Mouse (Mus musculus): ENCODE measurements around the gene Agt. TPM values are rescaled to one million over a fixed set of nuclear protein-coding genes. Genes with fewer than 3 reads are reported as not detected.

Agt gene
- polyA plus RNA-seq (2014; fragmentation: Nextera tagmentation; extraction: Ambion mirVana), result 0.76 and 1.1 TPM in 2 replicates

DNA sequence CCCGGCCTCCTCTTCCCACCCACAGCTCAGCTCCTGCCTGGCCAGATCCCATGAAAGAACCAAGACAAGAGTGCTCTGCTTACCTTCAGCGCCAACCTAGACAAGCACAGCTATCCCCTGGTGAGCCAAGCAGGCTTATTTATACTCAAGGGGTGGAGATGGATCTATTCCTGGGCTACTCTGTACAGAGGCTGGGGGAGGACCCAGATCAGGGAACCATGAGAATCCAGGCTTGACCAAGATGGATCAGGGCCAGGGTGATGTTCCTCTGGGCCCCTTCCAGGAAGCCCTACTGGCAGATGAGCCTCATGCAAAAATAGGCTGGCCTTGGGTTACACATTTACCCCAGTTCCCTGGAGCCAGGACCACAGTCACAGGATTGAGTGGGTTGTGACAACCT, at the start of gene Agt:
Agt (minus strand) TSS at position 114 of the 400 bp plus-strand sequence.
- no peak within 1 kb of the TSS for H3K9ac ChIP-seq
- WGBS, result 76% methylated on average over 2 of the region's 2 CpGs
- no peak within 1 kb of the TSS for H3K27ac ChIP-seq
- H3K27me3 ChIP-seq (ENCODE audit: control insufficient read depth, insufficient read depth, low read length), result no peaks in the 10 kb centered on the region
- H3K4me3 ChIP-seq (replicated peaks; ENCODE audit: low read length), result no peak within 1 kb of the TSS
- H3K4me2 ChIP-seq (replicated peaks), result no peak within 1 kb of the TSS
- ATAC-seq (ENCODE audit: low FRiP score), result no peak
- no peak for DNase-seq (ENCODE audit: low spot score)
- H3K4me1 ChIP-seq (replicated peaks; ENCODE audit: control insufficient read depth, insufficient read depth, low read length), result no peaks in the 10 kb centered on the region
- no peaks in the 10 kb centered on the region for H3K9me3 ChIP-seq (ENCODE audit: control insufficient read depth, low read length)
- H3K36me3 ChIP-seq (replicated peaks; ENCODE audit: control insufficient read depth, insufficient read depth), result no peaks in the 10 kb centered on the region

DNA sequence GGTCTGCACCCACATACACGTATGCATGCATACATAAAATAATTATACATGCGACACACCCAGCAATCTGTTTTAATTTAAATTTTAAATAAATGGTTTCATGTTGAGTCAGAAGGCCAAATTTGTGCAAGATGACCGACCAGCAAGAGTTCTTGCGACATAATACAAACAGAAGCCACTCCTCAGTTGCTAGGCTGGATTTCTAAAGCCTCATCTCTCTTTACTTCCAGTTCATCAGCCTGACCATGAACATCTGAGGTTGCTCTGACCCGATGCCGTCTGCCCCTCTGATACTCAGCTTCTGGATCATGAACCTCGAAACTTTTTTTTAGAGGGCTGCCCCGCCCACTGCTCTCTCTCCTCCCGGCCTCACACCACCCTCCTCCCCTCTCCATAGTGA, 48.7 kb upstream of the Agt start:
- 0 out of 2 replicates have a peak, but pooled peaks cover 3% of the 10 kb centered on the region for H3K4me1 ChIP-seq (replicated peaks; ENCODE audit: control insufficient read depth, insufficient read depth, low read length)
- no peak overlapping the region for H3K4me3 ChIP-seq (replicated peaks; ENCODE audit: low read length)
- 0 out of 2 replicates have a peak, but pooled peaks cover 8% of the 10 kb centered on the region for H3K27me3 ChIP-seq (ENCODE audit: control insufficient read depth, insufficient read depth, low read length)
- H3K9me3 ChIP-seq (ENCODE audit: control insufficient read depth, low read length), result no peaks in the 10 kb centered on the region
- H3K9ac ChIP-seq, result no peak overlapping the region
- DNase-seq (ENCODE audit: low spot score) (no peak), ATAC-seq (ENCODE audit: low FRiP score) (no peak)
- WGBS, result 63% methylated on average over 9 of the region's 9 CpGs
- H3K4me2 ChIP-seq (replicated peaks), result no peak overlapping the region
- no peaks in the 10 kb centered on the region for H3K36me3 ChIP-seq (replicated peaks; ENCODE audit: control insufficient read depth, insufficient read depth)
- no peak overlapping the region for H3K27ac ChIP-seq

DNA sequence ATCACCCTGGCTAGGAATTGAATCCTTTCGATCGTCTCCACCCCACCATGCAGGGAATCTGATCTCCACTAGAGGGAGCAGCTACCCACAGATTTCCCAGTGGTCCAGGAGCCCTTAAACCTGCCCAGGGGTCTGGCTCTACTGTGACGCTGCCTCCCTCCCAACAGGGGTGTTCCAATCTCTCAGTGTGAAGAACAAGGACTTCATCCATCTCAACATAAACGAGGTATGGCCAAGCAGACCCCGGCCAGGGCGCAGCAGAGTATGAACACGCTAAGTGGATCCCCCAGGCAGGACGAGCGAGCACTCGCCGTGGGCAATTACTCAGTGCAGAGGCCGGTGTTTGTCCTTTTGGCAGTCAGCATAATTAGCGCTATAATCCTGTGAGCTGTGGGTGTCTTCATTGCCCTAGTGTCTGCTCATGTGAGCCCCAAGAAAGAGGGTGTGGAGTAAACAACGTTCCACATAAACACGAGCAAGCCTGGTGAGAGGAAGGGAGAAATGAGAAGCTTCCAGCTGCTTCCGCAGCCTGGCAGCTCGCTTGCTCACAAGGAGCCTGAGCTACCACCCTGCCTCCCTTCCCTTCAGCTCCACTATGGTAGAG, 47.9 kb upstream of the Agt start:
- Histone ChIP-seq H3K36me3 (replicated peaks; ENCODE audit: control insufficient read depth, insufficient read depth) (no peaks in the 10 kb centered on the region), H3K4me3 (replicated peaks; ENCODE audit: low read length) (peak overlapping the region; percentile 28), H3K27ac (peak overlapping the region; percentile 4; the same call in 1 of the 2 replicates), H3K9ac (peak overlapping the region; percentile 26), H3K4me2 (replicated peaks) (peak overlapping the region; percentile 58), H3K27me3 (ENCODE audit: control insufficient read depth, insufficient read depth, low read length) (0 out of 2 replicates have a peak, but pooled peaks cover 8% of the 10 kb centered on the region), H3K9me3 (ENCODE audit: control insufficient read depth, low read length) (no peaks in the 10 kb centered on the region), H3K4me1 (replicated peaks; ENCODE audit: control insufficient read depth, insufficient read depth, low read length) (0 out of 2 replicates have a peak, but pooled peaks cover 3% of the 10 kb centered on the region)
- WGBS, result 11% methylated on average over 17 of the region's 17 CpGs
- peak; percentile 69; the same call in 1 of the 2 replicates for ATAC-seq (ENCODE audit: low FRiP score)
- peak; percentile 83 for DNase-seq (ENCODE audit: low spot score)

DNA sequence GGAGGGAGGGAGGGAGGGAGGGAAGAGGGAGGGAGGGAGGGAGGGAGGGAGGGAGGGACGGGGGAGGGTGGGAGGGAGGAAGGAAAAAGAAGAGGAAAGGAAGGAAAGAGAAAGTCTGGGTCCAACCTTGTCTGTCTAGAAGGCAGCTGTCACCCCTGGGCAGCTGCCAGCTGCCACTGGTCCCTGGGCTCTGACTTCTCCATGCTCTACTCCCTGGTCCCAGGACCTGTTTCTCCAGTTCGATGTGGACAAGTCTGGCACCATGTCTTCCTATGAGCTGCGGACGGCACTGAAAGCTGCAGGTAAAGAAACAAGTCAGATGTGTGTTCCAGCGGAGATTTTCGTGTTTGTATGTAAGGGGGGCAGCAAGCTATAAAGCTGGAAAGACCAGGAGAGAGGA, 44.8 kb upstream of the Agt start:
- 86% methylated on average over 6 of the region's 6 CpGs for WGBS
- DNase-seq (ENCODE audit: low spot score) (no peak), ATAC-seq (ENCODE audit: low FRiP score) (no peak)
- 0 out of 2 replicates have a peak, but pooled peaks cover 8% of the 10 kb centered on the region for H3K27me3 ChIP-seq (ENCODE audit: control insufficient read depth, insufficient read depth, low read length)
- no peaks in the 10 kb centered on the region for H3K9me3 ChIP-seq (ENCODE audit: control insufficient read depth, low read length)
- H3K4me3 ChIP-seq (replicated peaks; ENCODE audit: low read length), result no peak overlapping the region
- no peak overlapping the region for H3K9ac ChIP-seq
- no peak overlapping the region for H3K27ac ChIP-seq
- no peaks in the 10 kb centered on the region for H3K36me3 ChIP-seq (replicated peaks; ENCODE audit: control insufficient read depth, insufficient read depth)
- H3K4me1 ChIP-seq (replicated peaks; ENCODE audit: control insufficient read depth, insufficient read depth, low read length), result no peaks in the 10 kb centered on the region
- no peak overlapping the region for H3K4me2 ChIP-seq (replicated peaks)

DNA sequence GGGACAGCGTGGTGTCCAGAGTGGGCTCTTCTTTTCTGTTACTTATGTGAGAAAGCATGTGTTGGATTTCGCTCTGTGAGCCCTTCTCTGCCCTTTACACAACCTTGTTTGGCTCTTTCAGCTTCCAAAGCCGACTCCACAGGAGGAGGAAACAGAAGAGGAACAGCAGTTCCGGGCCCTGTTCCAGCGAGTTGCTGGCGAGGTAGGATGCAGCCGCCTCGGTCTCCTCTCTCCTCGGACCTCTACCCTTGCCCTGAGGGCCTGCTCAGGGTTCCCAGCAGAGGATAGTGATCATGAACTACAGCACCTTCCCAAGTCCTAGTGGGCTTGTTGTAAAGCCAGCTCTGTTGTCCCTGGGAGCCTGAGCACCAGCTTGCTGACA, 39.5 kb upstream of the Agt start:
- DNase-seq (ENCODE audit: low spot score) (no peak), ATAC-seq (ENCODE audit: low FRiP score) (no peak)
- Histone ChIP-seq H3K36me3 (replicated peaks; ENCODE audit: control insufficient read depth, insufficient read depth) (no peaks in the 10 kb centered on the region), H3K4me3 (replicated peaks; ENCODE audit: low read length) (no peak overlapping the region), H3K4me1 (replicated peaks; ENCODE audit: control insufficient read depth, insufficient read depth, low read length) (no peaks in the 10 kb centered on the region), H3K9ac (no peak overlapping the region), H3K27me3 (ENCODE audit: control insufficient read depth, insufficient read depth, low read length) (no peaks in the 10 kb centered on the region), H3K9me3 (ENCODE audit: control insufficient read depth, low read length) (no peaks in the 10 kb centered on the region), H3K27ac (no peak overlapping the region), H3K4me2 (replicated peaks) (no peak overlapping the region)
- 82% methylated on average over 9 of the region's 9 CpGs for WGBS

DNA sequence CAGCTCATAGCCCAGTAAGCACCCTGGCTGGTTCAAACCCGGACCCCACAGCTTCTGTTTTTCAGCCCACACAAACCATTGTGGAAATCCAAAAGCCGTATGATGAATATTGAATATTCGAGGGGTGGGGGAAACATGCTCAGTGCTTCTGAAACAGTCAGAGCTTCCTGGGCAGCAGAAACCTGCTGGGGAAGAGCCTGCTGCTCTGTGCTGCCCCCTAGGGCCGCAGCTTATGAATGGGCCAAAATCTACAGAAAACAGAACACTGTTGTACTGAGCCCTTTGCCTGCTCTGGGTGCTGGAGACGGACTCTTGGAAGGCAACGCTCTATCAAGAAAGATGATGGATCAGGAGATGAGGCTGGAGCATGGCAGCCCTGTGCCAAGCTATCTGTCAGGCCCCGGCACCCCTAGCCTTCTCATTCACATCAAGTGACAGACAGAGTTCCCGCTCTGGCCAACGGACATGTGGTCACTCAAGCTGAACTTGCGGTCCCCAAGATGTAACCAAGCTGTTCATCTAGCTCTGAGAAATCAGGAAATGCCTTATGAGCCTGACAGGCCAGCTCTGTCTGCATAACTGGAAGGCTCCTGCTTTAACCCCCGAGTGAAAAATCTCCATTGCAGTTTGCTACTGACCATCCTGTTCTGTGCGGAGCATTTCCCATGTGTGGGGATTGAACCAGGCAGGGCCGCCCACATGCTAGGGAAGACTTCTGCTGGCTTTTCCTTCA, 38.9 kb upstream of the Agt start:
- DNase-seq (ENCODE audit: low spot score) (no peak), ATAC-seq (ENCODE audit: low FRiP score) (no peak)
- Histone ChIP-seq H3K27me3 (ENCODE audit: control insufficient read depth, insufficient read depth, low read length) (no peaks in the 10 kb centered on the region), H3K4me3 (replicated peaks; ENCODE audit: low read length) (no peak overlapping the region), H3K27ac (no peak overlapping the region), H3K9ac (no peak overlapping the region), H3K9me3 (ENCODE audit: control insufficient read depth, low read length) (no peaks in the 10 kb centered on the region), H3K4me1 (replicated peaks; ENCODE audit: control insufficient read depth, insufficient read depth, low read length) (no peaks in the 10 kb centered on the region), H3K36me3 (replicated peaks; ENCODE audit: control insufficient read depth, insufficient read depth) (no peaks in the 10 kb centered on the region), H3K4me2 (replicated peaks) (no peak overlapping the region)
- 77% methylated on average over 13 of the region's 13 CpGs for WGBS

DNA sequence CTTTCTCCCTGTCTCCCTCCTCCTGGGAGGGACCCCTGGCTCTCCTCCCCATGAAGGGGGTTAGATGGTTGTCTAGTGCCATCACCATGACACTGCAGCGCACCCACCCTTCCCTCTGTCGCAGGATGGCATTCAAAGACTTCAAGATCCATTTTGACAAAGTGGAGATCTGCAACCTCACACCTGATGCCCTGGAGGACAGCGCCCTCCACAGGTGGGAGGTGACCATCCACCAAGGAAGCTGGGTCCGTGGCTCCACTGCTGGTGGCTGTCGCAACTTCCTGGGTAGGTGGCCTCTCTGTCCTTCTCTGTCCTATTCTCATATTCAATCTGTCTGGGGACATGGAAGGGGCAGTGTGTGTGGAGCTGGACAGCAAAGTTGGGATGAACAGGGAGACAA, 34.6 kb upstream of the Agt start:
- WGBS, result 78% methylated on average over 5 of the region's 5 CpGs
- H3K9ac ChIP-seq, result no peak overlapping the region
- ATAC-seq (ENCODE audit: low FRiP score) (no peak), DNase-seq (ENCODE audit: low spot score) (no peak)
- H3K27ac ChIP-seq, result no peak overlapping the region
- no peak overlapping the region for H3K4me2 ChIP-seq (replicated peaks)
- no peaks in the 10 kb centered on the region for H3K4me1 ChIP-seq (replicated peaks; ENCODE audit: control insufficient read depth, insufficient read depth, low read length)
- no peaks in the 10 kb centered on the region for H3K27me3 ChIP-seq (ENCODE audit: control insufficient read depth, insufficient read depth, low read length)
- H3K4me3 ChIP-seq (replicated peaks; ENCODE audit: low read length), result no peak overlapping the region
- H3K36me3 ChIP-seq (replicated peaks; ENCODE audit: control insufficient read depth, insufficient read depth), result no peaks in the 10 kb centered on the region
- no peaks in the 10 kb centered on the region for H3K9me3 ChIP-seq (ENCODE audit: control insufficient read depth, low read length)

DNA sequence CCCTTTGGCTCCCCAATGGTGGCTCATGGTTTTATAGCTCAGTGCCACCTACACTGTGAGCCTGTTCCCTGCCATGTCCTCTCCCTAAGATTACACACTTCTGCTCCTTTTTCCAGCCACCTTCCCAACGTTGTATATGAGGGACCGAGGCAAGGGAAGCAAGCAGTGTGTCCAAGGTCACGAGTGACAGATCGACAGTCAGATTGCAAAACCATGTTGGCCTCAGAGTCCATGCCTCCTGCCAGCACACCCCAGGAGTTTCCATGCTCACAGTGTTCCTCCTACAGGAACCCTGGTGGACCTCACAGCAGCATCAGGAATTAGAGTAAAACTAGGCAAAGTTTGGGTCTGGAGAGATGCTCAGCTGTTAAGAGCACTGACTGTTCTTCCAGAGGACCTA, 19.9 kb upstream of the Agt start:
- ATAC-seq (ENCODE audit: low FRiP score) (no peak), DNase-seq (ENCODE audit: low spot score) (no peak)
- no peak overlapping the region for H3K4me2 ChIP-seq (replicated peaks)
- H3K4me1 ChIP-seq (replicated peaks; ENCODE audit: control insufficient read depth, insufficient read depth, low read length), result no peaks in the 10 kb centered on the region
- H3K27ac ChIP-seq, result no peak overlapping the region
- H3K9me3 ChIP-seq (ENCODE audit: control insufficient read depth, low read length), result no peaks in the 10 kb centered on the region
- H3K27me3 ChIP-seq (ENCODE audit: control insufficient read depth, insufficient read depth, low read length), result no peaks in the 10 kb centered on the region
- WGBS, result 88% methylated on average over 4 of the region's 4 CpGs
- H3K4me3 ChIP-seq (replicated peaks; ENCODE audit: low read length), result no peak overlapping the region
- H3K9ac ChIP-seq, result no peak overlapping the region
- no peaks in the 10 kb centered on the region for H3K36me3 ChIP-seq (replicated peaks; ENCODE audit: control insufficient read depth, insufficient read depth)

DNA sequence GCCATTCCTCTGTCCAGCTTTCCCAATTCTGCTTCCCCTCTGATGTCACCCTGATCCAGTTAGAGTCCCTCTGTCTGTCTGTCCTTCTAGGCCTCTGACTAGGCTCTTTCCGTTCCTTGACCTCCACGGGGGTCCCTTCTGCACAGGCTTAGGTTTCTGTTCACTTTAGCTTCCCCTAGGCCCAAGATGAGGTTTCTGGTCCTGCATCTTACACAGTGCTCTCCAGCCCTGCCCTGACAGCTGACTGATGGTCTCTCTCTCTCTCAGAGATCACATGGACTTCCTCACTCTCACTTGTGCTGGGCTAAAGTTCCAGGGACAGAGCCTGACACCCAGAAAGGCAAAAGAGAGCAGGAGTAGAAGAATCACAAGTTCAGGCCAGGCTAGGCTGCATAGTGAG, 17.1 kb upstream of the Agt start:
- H3K4me1 ChIP-seq (replicated peaks; ENCODE audit: control insufficient read depth, insufficient read depth, low read length), result no peaks in the 10 kb centered on the region
- no peak overlapping the region for H3K9ac ChIP-seq
- no peak overlapping the region for H3K4me3 ChIP-seq (replicated peaks; ENCODE audit: low read length)
- H3K27ac ChIP-seq, result no peak overlapping the region
- ATAC-seq (ENCODE audit: low FRiP score) (no peak), DNase-seq (ENCODE audit: low spot score) (no peak)
- H3K27me3 ChIP-seq (ENCODE audit: control insufficient read depth, insufficient read depth, low read length), result no peaks in the 10 kb centered on the region
- H3K36me3 ChIP-seq (replicated peaks; ENCODE audit: control insufficient read depth, insufficient read depth), result no peaks in the 10 kb centered on the region
- no peak overlapping the region for H3K4me2 ChIP-seq (replicated peaks)
- 79% methylated on average over 2 of the region's 2 CpGs for WGBS
- no peaks in the 10 kb centered on the region for H3K9me3 ChIP-seq (ENCODE audit: control insufficient read depth, low read length)

Data from hindbrain, embryonic 14.5 days (tissue).